Mouse (Mus musculus): ENCODE measurements around the gene Nfatc3. TPM values are rescaled to one million over a fixed set of nuclear protein-coding genes. Genes with fewer than 3 reads are reported as not detected.

Gene Nfatc3
- total RNA-seq, 2 experiments from 2014 or later: 18.4 to 22.0 TPM

- DNase-seq: no peak
- intact Hi-C loops (cut with DNase I; ENCODE audit: low total_unique reads): no loop called here
Observed at GRCm38 (mm10) chr8:106108729-106109128, 50.1 kb downstream of the Nfatc3 start.

GRCm38 (mm10) chr8:106112041-106112440 is 53.4 kb downstream of the Nfatc3 start:
- DNase-seq: no peak
- intact Hi-C loops (cut with DNase I; ENCODE audit: low total_unique reads): no loop called here

GRCm38 (mm10) chr8:106112514-106112913 is 53.9 kb downstream of the Nfatc3 start:
- intact Hi-C loops (cut with DNase I; ENCODE audit: low total_unique reads): no loop called here
- no peak for DNase-seq

- intact Hi-C loops (cut with DNase I; ENCODE audit: low total_unique reads): no loop called here
- DNase-seq: no peak
Observed at GRCm38 (mm10) chr8:106115897-106116296, 57.3 kb downstream of the Nfatc3 start.

GRCm38 (mm10) chr8:106123443-106123842 is 64.8 kb downstream of the Nfatc3 start:
- DNase-seq: no peak
- intact Hi-C loops (cut with DNase I; ENCODE audit: low total_unique reads): no loop called here

GRCm38 (mm10) chr8:106126055-106126454 is 67.4 kb downstream of the Nfatc3 start:
- DNase-seq: no peak
- intact Hi-C loops (cut with DNase I; ENCODE audit: low total_unique reads): no loop called here

- intact Hi-C loops (cut with DNase I; ENCODE audit: low total_unique reads): no loop called here
- DNase-seq: no peak
Observed at GRCm38 (mm10) chr8:106127054-106127453, 68.4 kb downstream of the Nfatc3 start.

GRCm38 (mm10) chr8:106127882-106128410 is 69.3 kb downstream of the Nfatc3 start:
- intact Hi-C loops (cut with DNase I; ENCODE audit: low total_unique reads): no loop called here
- no peak for DNase-seq

GRCm38 (mm10) chr8:106129232-106129930 is 70.7 kb downstream of the Nfatc3 start:
- intact Hi-C loops (cut with DNase I; ENCODE audit: low total_unique reads): no loop called here
- no peak for DNase-seq

GRCm38 (mm10) chr8:106129997-106130396 is 71.4 kb downstream of the Nfatc3 start:
- no peak for DNase-seq
- intact Hi-C loops (cut with DNase I; ENCODE audit: low total_unique reads): no loop called here

GRCm38 (mm10) chr8:106130505-106130904 is 71.9 kb downstream of the Nfatc3 start:
- intact Hi-C loops (cut with DNase I; ENCODE audit: low total_unique reads): no loop called here
- no peak for DNase-seq

GRCm38 (mm10) chr8:106131021-106131420 is 72.4 kb downstream of the Nfatc3 start:
- no peak for DNase-seq
- intact Hi-C loops (cut with DNase I; ENCODE audit: low total_unique reads): no loop called here

GRCm38 (mm10) chr8:106131488-106132222 is 73.0 kb downstream of the Nfatc3 start:
- DNase-seq: no peak
- intact Hi-C loops (cut with DNase I; ENCODE audit: low total_unique reads): no loop called here

- no peak for DNase-seq
- intact Hi-C loops (cut with DNase I; ENCODE audit: low total_unique reads): no loop called here
Observed at GRCm38 (mm10) chr8:106132356-106132755, 73.7 kb downstream of the Nfatc3 start.

- intact Hi-C loops (cut with DNase I; ENCODE audit: low total_unique reads): no loop called here
- DNase-seq: no peak
Observed at GRCm38 (mm10) chr8:106133526-106133925, 74.9 kb downstream of the Nfatc3 start.

- intact Hi-C loops (cut with DNase I; ENCODE audit: low total_unique reads): no loop called here
Observed at GRCm38 (mm10) chr8:106133946-106134345, 75.3 kb downstream of the Nfatc3 start.

GRCm38 (mm10) chr8:106134751-106135571 is 76.3 kb downstream of the Nfatc3 start:
- DNase-seq: no peak
- intact Hi-C loops (cut with DNase I; ENCODE audit: low total_unique reads): loop anchor here (5.0 kb wide), 1 partner anchor 62 kb away; no protein-coding TSS in a partner anchor

More at GRCm38 (mm10) chr8:106133946-106134345, 75.3 kb downstream of the Nfatc3 start:
- DNase-seq: no peak

- DNase-seq: no peak
- intact Hi-C loops (cut with DNase I; ENCODE audit: low total_unique reads): loop anchor here (5.0 kb wide), 1 partner anchor 62 kb away; no protein-coding TSS in a partner anchor
Observed at GRCm38 (mm10) chr8:106135672-106136071, 77.0 kb downstream of the Nfatc3 start.
